Mouse (Mus musculus) neural tube, embryonic 11.5 days (tissue): ENCODE measurements around the gene Arl14. TPM values are rescaled to one million over a fixed set of nuclear protein-coding genes. Genes with fewer than 3 reads are reported as not detected.

Experiments used
- ATAC-seq: fragments of 200-750 bp; cut with Nextera tagmentation; 2 replicates; pipeline ENCODE4 v1.8.0; 2017; ENCODE audit warnings: moderate number of reproducible peaks, mild to moderate bottlenecking, moderate TSS enrichment, moderate library complexity; ENCODE audit not compliant: insufficient read depth, low FRiP score, low TSS enrichment
- DNase-seq: peaks from one replicate; pipeline ENCODE4 v3.0.0-alpha.2; 2015; ENCODE audit warnings: low spot score
- H3K27ac ChIP-seq: fragments of 300-500 bp; sonication (generic); 2 replicates; pipeline ENCODE4 v1.5.1; 2014; ENCODE audit warnings: low read depth, mild to moderate bottlenecking, low read length
- H3K27me3 ChIP-seq: fragments of 300-500 bp; sonication (generic); 2 replicates; pipeline ENCODE4 v1.6.1; 2014; ENCODE audit warnings: mild to moderate bottlenecking, low read length, mixed read lengths; ENCODE audit not compliant: control insufficient read depth, insufficient read depth
- H3K36me3 ChIP-seq: fragments of 300-500 bp; sonication (generic); 2 replicates; pipeline ENCODE4 v1.6.1; 2014; ENCODE audit warnings: mild to moderate bottlenecking, low read length, moderate library complexity, mixed read lengths; ENCODE audit not compliant: control insufficient read depth, insufficient read depth
- H3K4me1 ChIP-seq: fragments of 300-500 bp; sonication (generic); 2 replicates; pipeline ENCODE4 v1.6.1; 2014; ENCODE audit warnings: low read length, mixed read lengths; ENCODE audit not compliant: control insufficient read depth, insufficient read depth
- H3K4me2 ChIP-seq: fragments of 300-500 bp; sonication (generic); 2 replicates; pipeline ENCODE4 v1.6.1; 2014; ENCODE audit warnings: low read depth, mild to moderate bottlenecking, moderate library complexity
- H3K4me3 ChIP-seq: fragments of 300-500 bp; sonication (generic); 2 replicates; pipeline ENCODE4 v1.5.1; 2014; ENCODE audit warnings: low read depth, low read length
- H3K9ac ChIP-seq: fragments of 300-500 bp; sonication (generic); 2 replicates; pipeline ENCODE4 v1.6.1; 2014; ENCODE audit warnings: mild to moderate bottlenecking, low read length
- H3K9me3 ChIP-seq: fragments of 300-500 bp; sonication (generic); 2 replicates; pipeline ENCODE4 v1.6.1; 2016; ENCODE audit warnings: low read length; ENCODE audit not compliant: control insufficient read depth
- WGBS: fragments of 180-500 bp; shearing (Covaris S2); extraction: QIAGEN DNeasy Blood & Tissue Kit; methylation state at CpG from one replicate; pipeline ENCODE4 v1.1.7; 2014; 5-methylcytosine and 5-hydroxymethylcytosine counted together
- polyA plus RNA-seq: library from polyadenylated mRNA; unstranded; fragments of >200 nt; fragmentation: Nextera tagmentation; extraction: Ambion mirVana; gene quantifications from 2 replicates; pipeline ENCODE4 v1.2.1, GENCODE M21; 2014

Gene Arl14
- not detected in 2 replicates for polyA plus RNA-seq

- Histone ChIP-seq H3K4me1 (no peaks in the 10 kb centered on the region), H3K9ac (no peak within 1 kb of the TSS), H3K4me3 (no peak within 1 kb of the TSS), H3K27ac (no peak within 1 kb of the TSS), H3K9me3 (no peaks in the 10 kb centered on the region), H3K36me3 (no peaks in the 10 kb centered on the region), H3K4me2 (no peak within 1 kb of the TSS), H3K27me3 (no peaks in the 10 kb centered on the region)
- whole genome bisulfite sequencing = 90% methylated on average over 8 of the region's 8 CpGs
- DNase-seq (no peak), ATAC-seq (no peak)
Measured at GRCm38 (mm10) chr3:69221806-69222501, at the start of gene Arl14. TSS of gene Arl14 (plus strand) at chr3:69222419.

GRCm38 (mm10) chr3:69175229-69175628 is 47.0 kb upstream of the Arl14 start:
- Histone ChIP-seq H3K27ac (no peak overlapping the region), H3K27me3 (no peaks in the 10 kb centered on the region), H3K9ac (no peak overlapping the region), H3K4me3 (no peak overlapping the region), H3K4me2 (no peak overlapping the region), H3K9me3 (no peaks in the 10 kb centered on the region), H3K4me1 (no peaks in the 10 kb centered on the region), H3K36me3 (no peaks in the 10 kb centered on the region)
- ATAC-seq = no peak
- WGBS = 26% methylated on average over 1 of the region's 1 CpGs
- no peak for DNase-seq

GRCm38 (mm10) chr3:69177168-69177797 is 44.9 kb upstream of the Arl14 start:
- H3K27ac ChIP-seq = no peak overlapping the region
- no peaks in the 10 kb centered on the region for H3K9me3 ChIP-seq
- no peaks in the 10 kb centered on the region for H3K27me3 ChIP-seq
- no peak overlapping the region for H3K9ac ChIP-seq
- H3K4me2 ChIP-seq = no peak overlapping the region
- no peaks in the 10 kb centered on the region for H3K36me3 ChIP-seq
- H3K4me3 ChIP-seq = no peak overlapping the region
- H3K4me1 ChIP-seq = no peaks in the 10 kb centered on the region
- DNase-seq = no peak
- WGBS = 60% methylated on average over 15 of the region's 15 CpGs
- ATAC-seq = no peak

GRCm38 (mm10) chr3:69177914-69178313 is 44.3 kb upstream of the Arl14 start:
- no peaks in the 10 kb centered on the region for H3K27me3 ChIP-seq
- no peak overlapping the region for H3K27ac ChIP-seq
- no peak overlapping the region for H3K4me3 ChIP-seq
- H3K9me3 ChIP-seq = no peaks in the 10 kb centered on the region
- H3K4me1 ChIP-seq = no peaks in the 10 kb centered on the region
- no peak overlapping the region for H3K9ac ChIP-seq
- ATAC-seq (no peak), DNase-seq (no peak)
- no peaks in the 10 kb centered on the region for H3K36me3 ChIP-seq
- H3K4me2 ChIP-seq = no peak overlapping the region

- no peak overlapping the region for H3K9ac ChIP-seq
- no peak overlapping the region for H3K4me3 ChIP-seq
- H3K27me3 ChIP-seq = no peaks in the 10 kb centered on the region
- no peak overlapping the region for H3K4me2 ChIP-seq
- DNase-seq (no peak), ATAC-seq (no peak)
- H3K36me3 ChIP-seq = no peaks in the 10 kb centered on the region
- no peaks in the 10 kb centered on the region for H3K4me1 ChIP-seq
- no peak overlapping the region for H3K27ac ChIP-seq
- H3K9me3 ChIP-seq = no peaks in the 10 kb centered on the region
- WGBS = 69% methylated on average over 14 of the region's 14 CpGs
Measured at GRCm38 (mm10) chr3:69178365-69179004, 43.7 kb upstream of the Arl14 start.

GRCm38 (mm10) chr3:69181531-69181930 is 40.7 kb upstream of the Arl14 start:
- Histone ChIP-seq H3K4me1 (no peaks in the 10 kb centered on the region), H3K4me3 (no peak overlapping the region), H3K9ac (no peak overlapping the region), H3K36me3 (no peaks in the 10 kb centered on the region), H3K27ac (no peak overlapping the region), H3K27me3 (no peaks in the 10 kb centered on the region), H3K9me3 (no peaks in the 10 kb centered on the region), H3K4me2 (no peak overlapping the region)
- no peak for ATAC-seq
- no peak for DNase-seq
- 89% methylated on average over 8 of the region's 8 CpGs for WGBS

- no peak overlapping the region for H3K27ac ChIP-seq
- H3K4me2 ChIP-seq = no peak overlapping the region
- DNase-seq (no peak), ATAC-seq (no peak)
- no peaks in the 10 kb centered on the region for H3K27me3 ChIP-seq
- no peak overlapping the region for H3K9ac ChIP-seq
- no peak overlapping the region for H3K4me3 ChIP-seq
- H3K4me1 ChIP-seq = no peaks in the 10 kb centered on the region
- no peaks in the 10 kb centered on the region for H3K36me3 ChIP-seq
- H3K9me3 ChIP-seq = no peaks in the 10 kb centered on the region
Measured at GRCm38 (mm10) chr3:69182225-69182624, 40.0 kb upstream of the Arl14 start.

- no peak overlapping the region for H3K27ac ChIP-seq
- H3K27me3 ChIP-seq = no peaks in the 10 kb centered on the region
- no peak overlapping the region for H3K9ac ChIP-seq
- WGBS = 90% methylated on average over 7 of the region's 7 CpGs
- H3K4me2 ChIP-seq = no peak overlapping the region
- H3K9me3 ChIP-seq = no peaks in the 10 kb centered on the region; the same call in 1 of the 2 replicates
- no peak for DNase-seq
- no peaks in the 10 kb centered on the region for H3K36me3 ChIP-seq
- no peaks in the 10 kb centered on the region for H3K4me1 ChIP-seq
- no peak for ATAC-seq
- no peak overlapping the region for H3K4me3 ChIP-seq
Measured at GRCm38 (mm10) chr3:69185244-69185643, 37.0 kb upstream of the Arl14 start.

- no peak overlapping the region for H3K27ac ChIP-seq
- no peak for ATAC-seq
Measured at GRCm38 (mm10) chr3:69186031-69186430, 36.2 kb upstream of the Arl14 start.

More at GRCm38 (mm10) chr3:69186031-69186430, 36.2 kb upstream of the Arl14 start:
- no peaks in the 10 kb centered on the region for H3K27me3 ChIP-seq
- H3K4me1 ChIP-seq = no peaks in the 10 kb centered on the region
- H3K4me3 ChIP-seq = no peak overlapping the region
- no peak for DNase-seq
- no peaks in the 10 kb centered on the region for H3K36me3 ChIP-seq
- no peak overlapping the region for H3K4me2 ChIP-seq
- no peak overlapping the region for H3K9ac ChIP-seq
- 86% methylated on average over 4 of the region's 4 CpGs for WGBS
- no peaks in the 10 kb centered on the region; the same call in 1 of the 2 replicates for H3K9me3 ChIP-seq
